Mouse (Mus musculus) right cerebral cortex, adult 2 months (tissue): ENCODE measurements at regions not wholly inside any gene's neighbourhood (a gene's known extent, or its start where the extent isn't known, plus 50 kb on each side); places are given as distances from the start of the nearest gene placed in this dataset.

Source experiments
- DNase-seq, 2 experiments: peaks; one replicate each; pipeline ENCODE4 v3.0.0; 2021 to 2022; ENCODE audit warnings: low spot score in 2 of 2

- DNase-seq, result no peak
Observed at GRCm38 (mm10) chr6:104038853-104039252, 453.7 kb upstream of the Cntn6 start.

- DNase-seq, result no peak
Observed at GRCm38 (mm10) chr6:104040450-104040849, 452.1 kb upstream of the Cntn6 start.

- no peak for DNase-seq
Observed at GRCm38 (mm10) chr6:104055996-104056395, 436.6 kb upstream of the Cntn6 start.

- no peak for DNase-seq
Observed at GRCm38 (mm10) chr6:104061692-104062263, 430.8 kb upstream of the Cntn6 start.

- no peak for DNase-seq
Observed at GRCm38 (mm10) chr6:104080581-104080980, 412.0 kb upstream of the Cntn6 start.

GRCm38 (mm10) chr6:104082242-104082641 is 410.3 kb upstream of the Cntn6 start:
- DNase-seq, result no peak

- no peak for DNase-seq
Observed at GRCm38 (mm10) chr6:104108386-104108785, 384.2 kb upstream of the Cntn6 start.
